4 mouse cellular contexts compared by ENCODE assay signal in the genomic region with DNA sequence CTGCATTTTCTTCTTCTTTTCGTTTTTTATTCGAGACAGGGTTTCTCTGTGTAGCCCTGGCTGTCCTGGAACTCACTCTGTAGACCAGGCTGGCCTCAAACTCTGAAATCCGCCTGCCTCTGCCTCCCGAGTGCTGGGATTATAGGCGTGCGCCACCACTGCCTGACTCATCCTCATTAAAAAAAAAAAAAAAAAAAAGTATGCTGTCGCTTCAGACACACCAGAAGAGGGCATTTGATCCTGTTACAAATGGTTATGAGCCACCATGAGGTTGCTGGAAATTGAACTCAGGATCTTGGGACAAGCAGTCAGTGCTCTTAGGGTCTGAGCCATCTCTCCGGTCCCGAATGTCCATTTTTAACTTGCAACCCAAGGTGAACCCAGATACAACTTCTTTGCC. TPM values are rescaled to one million over a fixed set of nuclear protein-coding genes. Genes with fewer than 3 reads are reported as not detected.
DNase-seq lines count a peak whose midpoint lies in the region; TF ChIP-seq lines count a peak whose summit lies in the region.
"Not testable (repeated sequence)": the region's sequence is repeated elsewhere in the genome, so short reads cannot be mapped to it uniquely, and the experiment has no call there.

No protein-coding gene starts in this region.

- H3K4me2 ChIP-seq in CH12.LX (ENCODE audit: insufficient read depth, low read depth, poor library complexity, severe bottlenecking), result not testable (repeated sequence)

- not testable (repeated sequence) for H3K27me3 ChIP-seq in CH12.LX (replicated peaks); ES-Bruce4 (ENCODE audit: control insufficient read depth, insufficient read depth, low read length, poor library complexity, severe bottlenecking); MEL (ENCODE audit: control insufficient read depth in 1 of 2, insufficient read depth in 2 of 2, low read length in 2 of 2)

- H3K9me3 ChIP-seq in CH12.LX (replicated peaks; ENCODE audit: low read length); ES-Bruce4 (replicated peaks; ENCODE audit: control insufficient read depth, insufficient read depth, low read length, poor library complexity, severe bottlenecking); ES-E14 (ENCODE audit: control insufficient read depth, insufficient read depth, low read depth, low read length); MEL (replicated peaks; ENCODE audit: insufficient read depth, low read length): not testable (repeated sequence)

- not testable (repeated sequence) for H3K79me2 ChIP-seq in CH12.LX (replicated peaks; ENCODE audit: control insufficient read depth, extremely low read depth, insufficient read depth, poor library complexity, severe bottlenecking); MEL (ENCODE audit: control insufficient read depth, insufficient read depth, low read length, poor library complexity)

- H3K9ac ChIP-seq in CH12.LX (ENCODE audit: insufficient read depth, low read depth); MEL (ENCODE audit: control insufficient read depth, low read depth, low read length, poor library complexity, severe bottlenecking): not testable (repeated sequence)
- H3K9ac ChIP-seq in ES-Bruce4 (ENCODE audit: low read depth, poor library complexity, severe bottlenecking) (peak overlapping the region; percentile 45), ES-E14 (ENCODE audit: insufficient read depth, low read depth, low read length, poor library complexity, severe bottlenecking) (peak overlapping the region; percentile 72; the same call in 1 of the 2 replicates)

- H3K4me1 ChIP-seq in CH12.LX (ENCODE audit: control insufficient read depth in 1 of 2, insufficient read depth in 2 of 2), result peaks cover 12 to 54% of the 10 kb centered on the region in 2 experiments
- H3K4me1 ChIP-seq in ES-Bruce4 (ENCODE audit: control insufficient read depth, insufficient read depth, low read length); MEL (ENCODE audit: control insufficient read depth in 1 of 2, insufficient read depth in 2 of 2, low read length in 2 of 2): not testable (repeated sequence)
- H3K4me1 ChIP-seq in ES-E14 (ENCODE audit: control insufficient read depth in 2 of 2, insufficient read depth in 2 of 2, low read length in 2 of 2, poor library complexity in 1 of 2), result peaks cover 16 to 25% of the 10 kb centered on the region in 2 experiments

- not testable (repeated sequence) for H3K4me3 ChIP-seq in CH12.LX (replicated peaks in 1 of 3; ENCODE audit: low read depth in 2 of 3, low read length in 2 of 3, poor library complexity in 1 of 3); ES-Bruce4 (ENCODE audit: low read depth, low read length); ES-E14 (ENCODE audit: insufficient read depth in 1 of 2, low read depth in 1 of 2, low read length in 2 of 2, poor library complexity in 1 of 2, severe bottlenecking in 1 of 2); MEL (ENCODE audit: control insufficient read depth in 1 of 2, insufficient read depth in 1 of 2, low read depth in 2 of 2, low read length in 2 of 2)

- not testable (repeated sequence) for H3K27ac ChIP-seq in CH12.LX (ENCODE audit: insufficient read depth, low read depth); MEL (ENCODE audit: control insufficient read depth, low read depth, low read length)
- H3K27ac ChIP-seq in ES-Bruce4 (ENCODE audit: insufficient read depth, low read length), result peak overlapping the region; percentile 98
- peak overlapping the region; percentile 96; the same call in 1 of the 2 replicates for H3K27ac ChIP-seq in ES-E14 (ENCODE audit: insufficient read depth, low read depth, low read length, poor library complexity, severe bottlenecking)

- in situ Hi-C loops in CH12.LX (cut with MboI; ENCODE audit: low pct_ligation_motif_present, low pct_unique_long_range_greater_than_20kb, low sequenced_read_pairs), result loop anchor here (10.0 kb wide), 1 partner anchor 139 kb away; no protein-coding TSS in a partner anchor
- in situ Hi-C loops in ES-E14 (cut with MboI; ENCODE audit: low sequenced_read_pairs in 2 of 2, unreplicated experiment in 2 of 2), result not testable (repeated sequence)

- not testable (repeated sequence) for DNase-seq in CH12.LX (ENCODE audit: extremely low read depth); ES-E14 (ENCODE audit: low read depth, low spot score); MEL (ENCODE audit: low read depth, low spot score)

- not testable (repeated sequence) for TF ChIP-seq CTCF in CH12.LX (conservative IDR thresholded peaks at IDR 0.05 in 1 of 2, IDR thresholded peaks at IDR 0.05 in 1 of 2; ENCODE audit: low read depth in 2 of 2, low read length in 2 of 2); ES-Bruce4 (IDR thresholded peaks at IDR 0.05; ENCODE audit: low read depth, low read length); MEL (IDR thresholded peaks at IDR 0.05 in 2 of 3, conservative IDR thresholded peaks at IDR 0.05 in 1 of 3; ENCODE audit: control insufficient read depth in 1 of 3, insufficient read depth in 1 of 3, low read depth in 2 of 3, low read length in 3 of 3, poor library complexity in 1 of 3, severe bottlenecking in 1 of 3)

- not testable (repeated sequence) for TF ChIP-seq POLR2A in CH12.LX (IDR thresholded peaks at IDR 0.05; ENCODE audit: low read depth, low read length); ES-Bruce4 (IDR thresholded peaks at IDR 0.05; ENCODE audit: insufficient read depth, low read length); MEL (IDR thresholded peaks at IDR 0.05; ENCODE audit: control insufficient read depth in 1 of 2, insufficient read depth in 1 of 2, low read depth in 1 of 2, low read length in 2 of 2, poor library complexity in 1 of 2)

- dilution Hi-C loops in CH12.LX (cut with MboI; ENCODE audit: extremely low pct_ligation_motif_present, extremely low pct_unique_long_range_greater_than_20kb, low sequenced_read_pairs), result not testable (repeated sequence)

- not testable (repeated sequence) for H3K36me3 ChIP-seq in CH12.LX (replicated peaks in 1 of 2; ENCODE audit: control insufficient read depth in 1 of 2, insufficient read depth in 1 of 2, low read length in 1 of 2); ES-Bruce4 (ENCODE audit: control insufficient read depth, insufficient read depth, low read length, poor library complexity, severe bottlenecking); ES-E14 (ENCODE audit: control insufficient read depth, insufficient read depth, low read length, poor library complexity, severe bottlenecking); MEL (ENCODE audit: control insufficient read depth in 1 of 2, insufficient read depth in 2 of 2, low read length in 2 of 2)

- TF ChIP-seq RAD21 in CH12.LX (IDR thresholded peaks at IDR 0.05; ENCODE audit: low read depth, low read length); MEL (IDR thresholded peaks at IDR 0.05; ENCODE audit: low read depth, low read length): not testable (repeated sequence)

- not testable (repeated sequence) for TF ChIP-seq EP300 in CH12.LX (IDR thresholded peaks at IDR 0.05; ENCODE audit: low read length); ES-Bruce4 (IDR thresholded peaks at IDR 0.05; ENCODE audit: insufficient read depth, low read depth, low read length); MEL (IDR thresholded peaks at IDR 0.05; ENCODE audit: low read depth in 1 of 2, low read length in 2 of 2)

TF ChIP-seq in CH12.LX, 34 proteins besides CTCF, POLR2A, EP300 and RAD21:
- TF ChIP-seq ZNF384 (IDR thresholded peaks at IDR 0.05; ENCODE audit: low read depth, low read length), result peak; percentile 64

TF ChIP-seq in ES-E14, 5 proteins besides CTCF, POLR2A, EP300 and RAD21:
- peak; percentile 82 for TF ChIP-seq ZNF384 (IDR thresholded peaks at IDR 0.05; ENCODE audit: low read depth, low read length)

TF ChIP-seq in MEL, 35 proteins besides CTCF, POLR2A, EP300 and RAD21:
- peak; percentile 42; the same call in 1 of the 2 replicates for TF ChIP-seq ZNF384 (IDR thresholded peaks at IDR 0.05; ENCODE audit: low read depth, low read length)

RNA-seq across cellular contexts. Expression of a gene that starts 5.8 kb away (rescaled TPM):
- total RNA-seq in CH12.LX (2012; rRNA removed) (3.2 and 4.5 TPM in 2 replicates), CH12.LX (2014; rRNA removed) (6.1 and 7.8 TPM in 2 replicates), ES-E14 (2012; rRNA removed) (190 and 195 TPM in 2 replicates), MEL (2012; rRNA removed) (5.4 and 6.7 TPM in 2 replicates)
- polyA plus RNA-seq in CH12.LX (2012; ENCODE audit: insufficient read length, low read depth) (10.9 and 14.2 TPM in 2 replicates), ES-Bruce4 (2011; ENCODE audit: insufficient read depth, insufficient read length, low read depth, missing spikeins) (143 and 150 TPM in 2 replicates), MEL (2012; ENCODE audit: insufficient read depth in 1 of 2, insufficient read length in 2 of 2, low read depth in 1 of 2, low replicate concordance in 2 of 2, missing spikeins in 1 of 2) (10 to 100 TPM; 21.2 to 76.5 TPM)

Comparison
In these comparisons a context has a peak if more than half of its experiments do, and no peak if none do; other contexts are left out.
1. RNA of a gene that starts 5.8 kb away (total RNA-seq): 190 to 195 TPM in ES-E14; 3.2 to 7.8 TPM in CH12.LX and 5.4 to 6.7 TPM in MEL; every median in the first group is over 10 times any median in the second.